ENCODE assay signal across 8 mouse cellular contexts in the genomic region with DNA sequence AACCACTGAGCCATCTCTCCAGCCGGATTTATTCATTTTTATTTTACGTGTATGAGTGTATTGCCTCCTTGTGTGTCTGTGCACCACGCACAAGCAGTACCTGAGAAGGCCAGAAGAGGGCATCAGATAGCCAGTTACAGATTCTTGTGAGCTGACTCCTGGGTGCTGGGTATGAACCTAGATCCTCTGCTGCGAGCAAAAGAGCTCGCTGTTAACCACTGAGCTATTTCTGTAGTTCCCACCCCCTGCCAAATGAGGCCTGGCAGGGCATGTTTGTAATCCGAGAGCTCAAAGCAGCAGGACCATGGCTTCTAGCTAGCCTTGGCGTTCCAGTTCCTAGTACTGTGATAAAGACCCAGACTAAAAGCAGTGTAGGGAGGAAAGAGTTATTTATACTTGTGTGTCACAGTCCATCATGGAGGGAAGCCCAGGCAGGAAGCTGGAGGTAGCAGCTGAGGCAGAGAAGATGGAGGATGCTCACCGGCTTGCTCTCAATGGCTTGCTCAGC. TPM values are rescaled to one million over a fixed set of nuclear protein-coding genes. Genes with fewer than 3 reads are reported as not detected.
DNase-seq lines count a peak whose midpoint lies in the region; ATAC-seq and TF ChIP-seq lines count a peak whose summit lies in the region.

No protein-coding gene starts in this region.

- no peak for TF ChIP-seq POLR2A in ES-Bruce4 (IDR thresholded peaks at IDR 0.05; ENCODE audit: insufficient read depth, low read length)

- H3K4me2 ChIP-seq in forebrain, embryonic 11.5 days (ENCODE audit: low read depth, low read length, severe bottlenecking) = no peak overlapping the region
- 0 out of 2 replicates have a peak overlapping the region, but pooled peaks have one; percentile 5 for H3K4me2 ChIP-seq in heart, embryonic 15.5 days
- 0 out of 2 replicates have a peak overlapping the region, but pooled peaks have one; percentile 7 for H3K4me2 ChIP-seq in liver, embryonic 15.5 days
- H3K4me2 ChIP-seq in neural tube, embryonic 11.5 days (ENCODE audit: low read depth) = no peak overlapping the region

- DNase-seq in c-Kit-positive CD71-positive TER-119-negative erythroid progenitor cells, embryonic 14.5 days (ENCODE audit: low read depth) = peak; percentile 83
- peak; percentile 91 for DNase-seq in forebrain, embryonic 11.5 days (ENCODE audit: low spot score)
- peak; percentile 88 to 92 for DNase-seq in kidney, postnatal 36 days
- peak; percentile 80 for DNase-seq in neural tube, embryonic 11.5 days (ENCODE audit: low spot score)
- peak; percentile 78 for DNase-seq in testis, postnatal 14 days (ENCODE audit: low spot score)

- TF ChIP-seq EP300 in ES-Bruce4 (IDR thresholded peaks at IDR 0.05; ENCODE audit: insufficient read depth, low read depth, low read length) = no peak

- no peak overlapping the region for H3K4me3 ChIP-seq in ES-Bruce4 (ENCODE audit: low read depth, low read length)
- no peak overlapping the region for H3K4me3 ChIP-seq in forebrain, embryonic 11.5 days (ENCODE audit: low read depth, low read length)
- H3K4me3 ChIP-seq in heart, embryonic 15.5 days = no peak overlapping the region
- 0 out of 2 replicates have a peak overlapping the region, but pooled peaks have one; percentile 3 for H3K4me3 ChIP-seq in liver, embryonic 15.5 days (replicated peaks)
- H3K4me3 ChIP-seq in neural tube, embryonic 11.5 days (ENCODE audit: low read depth, low read length) = no peak overlapping the region

- TF ChIP-seq CTCF in ES-Bruce4 (IDR thresholded peaks at IDR 0.05; ENCODE audit: low read depth, low read length) = peak; percentile 73

- H3K4me1 ChIP-seq in ES-Bruce4 (ENCODE audit: control insufficient read depth, insufficient read depth, low read length) = no peaks in the 10 kb centered on the region
- no peaks in the 10 kb centered on the region for H3K4me1 ChIP-seq in forebrain, embryonic 11.5 days (replicated peaks; ENCODE audit: control insufficient read depth, insufficient read depth, low read length)
- peaks cover 18% of the 10 kb centered on the region for H3K4me1 ChIP-seq in heart, embryonic 15.5 days (replicated peaks)
- peaks cover 14% of the 10 kb centered on the region for H3K4me1 ChIP-seq in liver, embryonic 15.5 days (replicated peaks)
- H3K4me1 ChIP-seq in neural tube, embryonic 11.5 days (ENCODE audit: control insufficient read depth, insufficient read depth, low read length) = no peaks in the 10 kb centered on the region

- no peaks in the 10 kb centered on the region for H3K36me3 ChIP-seq in ES-Bruce4 (ENCODE audit: control insufficient read depth, insufficient read depth, low read length, poor library complexity, severe bottlenecking)
- H3K36me3 ChIP-seq in forebrain, embryonic 11.5 days (ENCODE audit: control insufficient read depth, insufficient read depth, low read length) = no peaks in the 10 kb centered on the region
- no peaks in the 10 kb centered on the region for H3K36me3 ChIP-seq in heart, embryonic 15.5 days
- H3K36me3 ChIP-seq in liver, embryonic 15.5 days (replicated peaks) = no peaks in the 10 kb centered on the region
- H3K36me3 ChIP-seq in neural tube, embryonic 11.5 days (ENCODE audit: control insufficient read depth, insufficient read depth, low read length) = no peaks in the 10 kb centered on the region

- peak overlapping the region; percentile 7 for H3K27ac ChIP-seq in ES-Bruce4 (ENCODE audit: insufficient read depth, low read length)
- H3K27ac ChIP-seq in forebrain, embryonic 11.5 days (ENCODE audit: low read depth, low read length) = no peak overlapping the region
- H3K27ac ChIP-seq in heart, embryonic 15.5 days = peak overlapping the region; percentile 83
- H3K27ac ChIP-seq in liver, embryonic 15.5 days (replicated peaks) = peak overlapping the region; percentile 53
- H3K27ac ChIP-seq in neural tube, embryonic 11.5 days (ENCODE audit: low read depth, low read length) = no peak overlapping the region

- H3K27me3 ChIP-seq in ES-Bruce4 (ENCODE audit: control insufficient read depth, insufficient read depth, low read length, poor library complexity, severe bottlenecking) = no peaks in the 10 kb centered on the region
- no peaks in the 10 kb centered on the region for H3K27me3 ChIP-seq in forebrain, embryonic 11.5 days (ENCODE audit: control insufficient read depth, insufficient read depth, low read length)
- H3K27me3 ChIP-seq in heart, embryonic 15.5 days = no peaks in the 10 kb centered on the region
- no peaks in the 10 kb centered on the region for H3K27me3 ChIP-seq in liver, embryonic 15.5 days
- H3K27me3 ChIP-seq in neural tube, embryonic 11.5 days (ENCODE audit: control insufficient read depth, insufficient read depth, low read length) = no peaks in the 10 kb centered on the region

- WGBS in forebrain, embryonic 11.5 days = 16% methylated on average over 8 of the region's 8 CpGs
- 7% methylated on average over 8 of the region's 8 CpGs for WGBS in heart, embryonic 15.5 days
- 8% methylated on average over 8 of the region's 8 CpGs for WGBS in liver, embryonic 15.5 days (ENCODE audit: insufficient replicate concordance)
- 16% methylated on average over 8 of the region's 8 CpGs for WGBS in neural tube, embryonic 11.5 days

- H3K9ac ChIP-seq in ES-Bruce4 (ENCODE audit: low read depth, poor library complexity, severe bottlenecking) = no peak overlapping the region
- H3K9ac ChIP-seq in forebrain, embryonic 11.5 days (ENCODE audit: low read length) = no peak overlapping the region
- H3K9ac ChIP-seq in heart, embryonic 15.5 days = no peak overlapping the region
- H3K9ac ChIP-seq in liver, embryonic 15.5 days = peak overlapping the region; percentile 5; the same call in 1 of the 2 replicates
- no peak overlapping the region for H3K9ac ChIP-seq in neural tube, embryonic 11.5 days (ENCODE audit: low read length)

- H3K9me3 ChIP-seq in ES-Bruce4 (replicated peaks; ENCODE audit: control insufficient read depth, insufficient read depth, low read length, poor library complexity, severe bottlenecking) = no peaks in the 10 kb centered on the region
- no peaks in the 10 kb centered on the region for H3K9me3 ChIP-seq in forebrain, embryonic 11.5 days (ENCODE audit: control insufficient read depth, low read length)
- H3K9me3 ChIP-seq in heart, embryonic 15.5 days (replicated peaks) = no peaks in the 10 kb centered on the region
- no peaks in the 10 kb centered on the region for H3K9me3 ChIP-seq in liver, embryonic 15.5 days (replicated peaks)
- no peaks in the 10 kb centered on the region for H3K9me3 ChIP-seq in neural tube, embryonic 11.5 days (ENCODE audit: control insufficient read depth, low read length)

- no peak; the same call in 1 of the 2 replicates for ATAC-seq in forebrain, embryonic 11.5 days (replicated peaks; ENCODE audit: low FRiP score)
- ATAC-seq in heart, embryonic 15.5 days (replicated peaks; ENCODE audit: insufficient number of reproducible peaks, insufficient read depth, low FRiP score, low read depth) = peak; percentile 83
- peak; percentile 61 for ATAC-seq in liver, embryonic 15.5 days (ENCODE audit: insufficient read depth)
- no peak for ATAC-seq in neural tube, embryonic 11.5 days (ENCODE audit: insufficient read depth, low FRiP score, low TSS enrichment)

RNA-seq across cellular contexts. Expression of a gene that starts 16.0 kb away (rescaled TPM):
- 37.1 and 42.8 TPM in 2 replicates for polyA plus RNA-seq in ES-Bruce4 (2011; ENCODE audit: insufficient read depth, insufficient read length, low read depth, missing spikeins)
- polyA plus RNA-seq in forebrain, embryonic 11.5 days (2014; fragmentation: Nextera tagmentation; extraction: Ambion mirVana) = 65.2 and 66.3 TPM in 2 replicates
- 53.5 and 65.9 TPM in 2 replicates for polyA plus RNA-seq in heart, embryonic 15.5 days (2015; fragmentation: Nextera tagmentation; extraction: Ambion mirVana)
- 21.1 and 24.4 TPM in 2 replicates for polyA plus RNA-seq in liver, embryonic 15.5 days (2015; fragmentation: Nextera tagmentation; extraction: Ambion mirVana)
- polyA plus RNA-seq in neural tube, embryonic 11.5 days (2014; fragmentation: Nextera tagmentation; extraction: Ambion mirVana) = 63.9 and 67.4 TPM in 2 replicates

RNA-seq across cellular contexts. Expression of a gene that starts 46.5 kb away (rescaled TPM):
- 5.9 and 8.2 TPM in 2 replicates for polyA plus RNA-seq in ES-Bruce4 (2011; ENCODE audit: insufficient read depth, insufficient read length, low read depth, missing spikeins)
- polyA plus RNA-seq in forebrain, embryonic 11.5 days (2014; fragmentation: Nextera tagmentation; extraction: Ambion mirVana) = 5.0 and 5.5 TPM in 2 replicates
- polyA plus RNA-seq in heart, embryonic 15.5 days (2015; fragmentation: Nextera tagmentation; extraction: Ambion mirVana) = 26.6 and 43.3 TPM in 2 replicates
- 1.2 and 3.4 TPM in 2 replicates for polyA plus RNA-seq in liver, embryonic 15.5 days (2015; fragmentation: Nextera tagmentation; extraction: Ambion mirVana)
- 5.2 and 9.7 TPM in 2 replicates for polyA plus RNA-seq in neural tube, embryonic 11.5 days (2014; fragmentation: Nextera tagmentation; extraction: Ambion mirVana)

RNA-seq across cellular contexts. Expression of a gene that starts 57.7 kb away (rescaled TPM):
- 13.1 and 14.6 TPM in 2 replicates for polyA plus RNA-seq in ES-Bruce4 (2011; ENCODE audit: insufficient read depth, insufficient read length, low read depth, missing spikeins)
- polyA plus RNA-seq in forebrain, embryonic 11.5 days (2014; fragmentation: Nextera tagmentation; extraction: Ambion mirVana) = 140 and 162 TPM in 2 replicates
- 68.1 and 82.4 TPM in 2 replicates for polyA plus RNA-seq in heart, embryonic 15.5 days (2015; fragmentation: Nextera tagmentation; extraction: Ambion mirVana)
- 39.3 and 39.8 TPM in 2 replicates for polyA plus RNA-seq in liver, embryonic 15.5 days (2015; fragmentation: Nextera tagmentation; extraction: Ambion mirVana)
- polyA plus RNA-seq in neural tube, embryonic 11.5 days (2014; fragmentation: Nextera tagmentation; extraction: Ambion mirVana) = 167 and 184 TPM in 2 replicates

Comparison
In these comparisons a context has a peak if more than half of its experiments do, and no peak if none do; other contexts are left out.
1. H3K27ac ChIP-seq: peak in ES-Bruce4 (single experiment), heart, embryonic 15.5 days (single experiment) and liver, embryonic 15.5 days (single experiment); none in forebrain, embryonic 11.5 days (single experiment) and neural tube, embryonic 11.5 days (single experiment).
2. ATAC-seq: peak in heart, embryonic 15.5 days (single experiment) and liver, embryonic 15.5 days (single experiment); none in forebrain, embryonic 11.5 days (single experiment) and neural tube, embryonic 11.5 days (single experiment).
3. H3K4me2 ChIP-seq: peak in heart, embryonic 15.5 days (single experiment) and liver, embryonic 15.5 days (single experiment); none in forebrain, embryonic 11.5 days (single experiment) and neural tube, embryonic 11.5 days (single experiment).
4. Peak in every context shown above with its lines, with median percentiles within 50 percentile points of each other: DNase-seq.